Mouse (Mus musculus): ENCODE results near the gene Ube2d3. TPM values are rescaled to one million over a fixed set of nuclear protein-coding genes. Genes with fewer than 3 reads are reported as not detected.

Gene Ube2d3
- 565 and 588 TPM in 2 replicates for polyA plus RNA-seq (2016; fragmentation: Nextera tagmentation; extraction: Ambion mirVana)

- WGBS: under 1% methylated on average over 56 of the region's 56 CpGs
- no peaks in the 10 kb centered on the region for H3K27me3 ChIP-seq (ENCODE audit: poor library complexity, severe bottlenecking)
Observed at GRCm38 (mm10) chr3:135437758-135438495, at the start of gene Ube2d3. Gene Ube2d3 (plus strand): TSS chr3:135438149.

GRCm38 (mm10) chr3:135393186-135393585 is 44.8 kb upstream of the Ube2d3 start:
- no peaks in the 10 kb centered on the region for H3K36me3 ChIP-seq (replicated peaks)
- no peaks in the 10 kb centered on the region for H3K9me3 ChIP-seq
- 87% methylated on average over 6 of the region's 6 CpGs for WGBS
- no peak overlapping the region for H3K27ac ChIP-seq
- H3K27me3 ChIP-seq (ENCODE audit: poor library complexity, severe bottlenecking): no peaks in the 10 kb centered on the region
- DNase-seq (ENCODE audit: extremely low spot score, low spot score): no peak
- no peak overlapping the region for H3K4me3 ChIP-seq
- H3K4me1 ChIP-seq: no peaks in the 10 kb centered on the region

More at GRCm38 (mm10) chr3:135437758-135438495, at the start of gene Ube2d3:
- DNase-seq (ENCODE audit: extremely low spot score, low spot score): peak; percentile 99
- no peaks in the 10 kb centered on the region for H3K9me3 ChIP-seq
- H3K36me3 ChIP-seq (replicated peaks): peaks cover 38% of the 10 kb centered on the region
- peak within 1 kb of the TSS; percentile 85 for H3K4me3 ChIP-seq
- peaks cover 34% of the 10 kb centered on the region for H3K4me1 ChIP-seq
- H3K27ac ChIP-seq: peak within 1 kb of the TSS; percentile 100

- DNase-seq (ENCODE audit: extremely low spot score, low spot score): no peak
- no peaks in the 10 kb centered on the region for H3K27me3 ChIP-seq (ENCODE audit: poor library complexity, severe bottlenecking)
- H3K27ac ChIP-seq: no peak overlapping the region
- H3K4me1 ChIP-seq: peaks cover 5% of the 10 kb centered on the region; the same call in 1 of the 2 replicates
- 85% methylated on average over 5 of the region's 5 CpGs for WGBS
- H3K36me3 ChIP-seq (replicated peaks): no peaks in the 10 kb centered on the region
- no peaks in the 10 kb centered on the region for H3K9me3 ChIP-seq
- no peak overlapping the region for H3K4me3 ChIP-seq
Observed at GRCm38 (mm10) chr3:135395085-135395484, 42.9 kb upstream of the Ube2d3 start.

- no peak for DNase-seq (ENCODE audit: extremely low spot score, low spot score)
Observed at GRCm38 (mm10) chr3:135396081-135396480, 41.9 kb upstream of the Ube2d3 start.

GRCm38 (mm10) chr3:135397112-135397511 is 40.8 kb upstream of the Ube2d3 start:
- DNase-seq (ENCODE audit: extremely low spot score, low spot score): no peak
- Histone ChIP-seq H3K27ac (no peak overlapping the region), H3K9me3 (no peaks in the 10 kb centered on the region), H3K4me1 (peaks cover 7% of the 10 kb centered on the region; the same call in 1 of the 2 replicates), H3K4me3 (no peak overlapping the region), H3K27me3 (ENCODE audit: poor library complexity, severe bottlenecking) (no peaks in the 10 kb centered on the region), H3K36me3 (replicated peaks) (no peaks in the 10 kb centered on the region)

More at GRCm38 (mm10) chr3:135396081-135396480, 41.9 kb upstream of the Ube2d3 start:
- H3K27me3 ChIP-seq (ENCODE audit: poor library complexity, severe bottlenecking): no peaks in the 10 kb centered on the region
- no peak overlapping the region for H3K4me3 ChIP-seq
- peaks cover 7% of the 10 kb centered on the region; the same call in 1 of the 2 replicates for H3K4me1 ChIP-seq
- 84% methylated on average over 6 of the region's 6 CpGs for WGBS
- H3K27ac ChIP-seq: no peak overlapping the region
- no peaks in the 10 kb centered on the region for H3K36me3 ChIP-seq (replicated peaks)
- no peaks in the 10 kb centered on the region for H3K9me3 ChIP-seq

GRCm38 (mm10) chr3:135402201-135402658 is 35.7 kb upstream of the Ube2d3 start:
- DNase-seq (ENCODE audit: extremely low spot score, low spot score): peak; percentile 82
- H3K4me3 ChIP-seq: no peak overlapping the region
- no peaks in the 10 kb centered on the region for H3K27me3 ChIP-seq (ENCODE audit: poor library complexity, severe bottlenecking)
- H3K4me1 ChIP-seq: peaks cover 10% of the 10 kb centered on the region
- H3K27ac ChIP-seq: no peak overlapping the region
- no peaks in the 10 kb centered on the region for H3K9me3 ChIP-seq
- peaks cover 21% of the 10 kb centered on the region for H3K36me3 ChIP-seq (replicated peaks)
- WGBS: 18% methylated on average over 10 of the region's 10 CpGs

- no peak overlapping the region for H3K27ac ChIP-seq
- H3K4me1 ChIP-seq: peaks cover 10% of the 10 kb centered on the region
- 90% methylated on average over 9 of the region's 9 CpGs for WGBS
- H3K9me3 ChIP-seq: no peaks in the 10 kb centered on the region
- DNase-seq (ENCODE audit: extremely low spot score, low spot score): no peak
- H3K36me3 ChIP-seq (replicated peaks): peaks cover 29% of the 10 kb centered on the region
- H3K4me3 ChIP-seq: no peak overlapping the region
- no peaks in the 10 kb centered on the region for H3K27me3 ChIP-seq (ENCODE audit: poor library complexity, severe bottlenecking)
Observed at GRCm38 (mm10) chr3:135403211-135403610, 34.7 kb upstream of the Ube2d3 start.

- WGBS: 82% methylated on average over 5 of the region's 5 CpGs
- no peaks in the 10 kb centered on the region for H3K27me3 ChIP-seq (ENCODE audit: poor library complexity, severe bottlenecking)
- DNase-seq (ENCODE audit: extremely low spot score, low spot score): no peak
Observed at GRCm38 (mm10) chr3:135403856-135404255, 34.1 kb upstream of the Ube2d3 start.

GRCm38 (mm10) chr3:135404599-135404998 is 33.4 kb upstream of the Ube2d3 start:
- peaks cover 10% of the 10 kb centered on the region for H3K4me1 ChIP-seq
- no peak for DNase-seq (ENCODE audit: extremely low spot score, low spot score)
- H3K4me3 ChIP-seq: no peak overlapping the region
- peaks cover 40% of the 10 kb centered on the region for H3K36me3 ChIP-seq (replicated peaks)
- no peaks in the 10 kb centered on the region for H3K27me3 ChIP-seq (ENCODE audit: poor library complexity, severe bottlenecking)
- H3K9me3 ChIP-seq: no peaks in the 10 kb centered on the region; the same call in 1 of the 2 replicates
- H3K27ac ChIP-seq: no peak overlapping the region
- 84% methylated on average over 4 of the region's 4 CpGs for WGBS

More at GRCm38 (mm10) chr3:135403856-135404255, 34.1 kb upstream of the Ube2d3 start:
- Histone ChIP-seq H3K27ac (no peak overlapping the region), H3K4me3 (no peak overlapping the region), H3K36me3 (replicated peaks) (peaks cover 33% of the 10 kb centered on the region), H3K9me3 (no peaks in the 10 kb centered on the region), H3K4me1 (peaks cover 10% of the 10 kb centered on the region)

GRCm38 (mm10) chr3:135407351-135407750 is 30.6 kb upstream of the Ube2d3 start:
- 85% methylated on average over 9 of the region's 9 CpGs for WGBS
- H3K4me1 ChIP-seq: peaks cover 10% of the 10 kb centered on the region; the same call in 1 of the 2 replicates
- no peak overlapping the region for H3K27ac ChIP-seq
- no peak for DNase-seq (ENCODE audit: extremely low spot score, low spot score)
- no peak overlapping the region for H3K4me3 ChIP-seq
- H3K27me3 ChIP-seq (ENCODE audit: poor library complexity, severe bottlenecking): no peaks in the 10 kb centered on the region
- no peaks in the 10 kb centered on the region; the same call in 1 of the 2 replicates for H3K9me3 ChIP-seq
- H3K36me3 ChIP-seq (replicated peaks): peaks cover 57% of the 10 kb centered on the region

GRCm38 (mm10) chr3:135409219-135409618 is 28.7 kb upstream of the Ube2d3 start:
- no peak overlapping the region for H3K4me3 ChIP-seq
- DNase-seq (ENCODE audit: extremely low spot score, low spot score): no peak
- H3K27ac ChIP-seq: no peak overlapping the region
- peaks cover 57% of the 10 kb centered on the region for H3K36me3 ChIP-seq (replicated peaks)
- H3K4me1 ChIP-seq: peaks cover 10% of the 10 kb centered on the region; the same call in 1 of the 2 replicates
- 93% methylated on average over 5 of the region's 5 CpGs for WGBS
- no peaks in the 10 kb centered on the region; the same call in 1 of the 2 replicates for H3K9me3 ChIP-seq
- H3K27me3 ChIP-seq (ENCODE audit: poor library complexity, severe bottlenecking): no peaks in the 10 kb centered on the region

- H3K4me1 ChIP-seq: peaks cover 10% of the 10 kb centered on the region; the same call in 1 of the 2 replicates
- H3K4me3 ChIP-seq: no peak overlapping the region
- WGBS: 95% methylated on average over 12 of the region's 12 CpGs
- H3K36me3 ChIP-seq (replicated peaks): peaks cover 48% of the 10 kb centered on the region
- H3K27ac ChIP-seq: no peak overlapping the region
- no peaks in the 10 kb centered on the region; the same call in 1 of the 2 replicates for H3K9me3 ChIP-seq
- no peaks in the 10 kb centered on the region for H3K27me3 ChIP-seq (ENCODE audit: poor library complexity, severe bottlenecking)
- no peak for DNase-seq (ENCODE audit: extremely low spot score, low spot score)
Observed at GRCm38 (mm10) chr3:135411056-135411455, 26.9 kb upstream of the Ube2d3 start.

GRCm38 (mm10) chr3:135411824-135412223 is 26.1 kb upstream of the Ube2d3 start:
- no peaks in the 10 kb centered on the region; the same call in 1 of the 2 replicates for H3K9me3 ChIP-seq
- 74% methylated on average over 9 of the region's 9 CpGs for WGBS
- no peak overlapping the region for H3K27ac ChIP-seq
- H3K27me3 ChIP-seq (ENCODE audit: poor library complexity, severe bottlenecking): no peaks in the 10 kb centered on the region
- peaks cover 10% of the 10 kb centered on the region; the same call in 1 of the 2 replicates for H3K4me1 ChIP-seq
- DNase-seq (ENCODE audit: extremely low spot score, low spot score): no peak
- peaks cover 47% of the 10 kb centered on the region for H3K36me3 ChIP-seq (replicated peaks)
- no peak overlapping the region for H3K4me3 ChIP-seq

Measured in forebrain, embryonic 10.5 days (tissue).